Mouse (Mus musculus): ENCODE results near the gene Sdhb. TPM values are rescaled to one million over a fixed set of nuclear protein-coding genes. Genes with fewer than 3 reads are reported as not detected.

Gene Sdhb
- polyA plus RNA-seq, 1 experiment from 2014 or later: 438 TPM

- Histone ChIP-seq H3K9me3 (ENCODE audit: control insufficient read depth, low read length) (no peaks in the 10 kb centered on the region), H3K27ac (ENCODE audit: low read length) (no peak overlapping the region), H3K36me3 (ENCODE audit: control insufficient read depth, insufficient read depth) (peaks cover 14% of the 10 kb centered on the region), H3K9ac (replicated peaks; ENCODE audit: low read depth, low read length) (no peak overlapping the region), H3K4me3 (replicated peaks; ENCODE audit: low read length) (no peak overlapping the region), H3K4me1 (replicated peaks; ENCODE audit: control insufficient read depth, insufficient read depth, low read length) (peaks cover 37% of the 10 kb centered on the region), H3K27me3 (replicated peaks; ENCODE audit: control insufficient read depth, insufficient read depth, low read length) (no peaks in the 10 kb centered on the region), H3K4me2 (ENCODE audit: low read length) (no peak overlapping the region)
- no peak for ATAC-seq
- WGBS: 93% methylated on average over 11 of the region's 11 CpGs
Measured at GRCm38 (mm10) chr4:141014856-141015255, 53.9 kb downstream of the Sdhb start.

GRCm38 (mm10) chr4:141015356-141015755 lies 54.4 kb downstream of the Sdhb start:
- H3K9me3 ChIP-seq (ENCODE audit: control insufficient read depth, low read length): no peaks in the 10 kb centered on the region
- no peaks in the 10 kb centered on the region for H3K27me3 ChIP-seq (replicated peaks; ENCODE audit: control insufficient read depth, insufficient read depth, low read length)
- ATAC-seq: no peak
- WGBS: 65% methylated on average over 7 of the region's 7 CpGs
- no peak overlapping the region for H3K4me2 ChIP-seq (ENCODE audit: low read length)
- H3K4me3 ChIP-seq (replicated peaks; ENCODE audit: low read length): no peak overlapping the region
- H3K9ac ChIP-seq (replicated peaks; ENCODE audit: low read depth, low read length): no peak overlapping the region
- no peak overlapping the region for H3K27ac ChIP-seq (ENCODE audit: low read length)
- H3K4me1 ChIP-seq (replicated peaks; ENCODE audit: control insufficient read depth, insufficient read depth, low read length): peaks cover 37% of the 10 kb centered on the region
- H3K36me3 ChIP-seq (ENCODE audit: control insufficient read depth, insufficient read depth): peaks cover 14% of the 10 kb centered on the region

- WGBS: 82% methylated on average over 9 of the region's 9 CpGs
- H3K27me3 ChIP-seq (replicated peaks; ENCODE audit: control insufficient read depth, insufficient read depth, low read length): no peaks in the 10 kb centered on the region
- ATAC-seq: no peak
- peaks cover 14% of the 10 kb centered on the region for H3K36me3 ChIP-seq (ENCODE audit: control insufficient read depth, insufficient read depth)
- peaks cover 45% of the 10 kb centered on the region for H3K4me1 ChIP-seq (replicated peaks; ENCODE audit: control insufficient read depth, insufficient read depth, low read length)
- no peak overlapping the region for H3K9ac ChIP-seq (replicated peaks; ENCODE audit: low read depth, low read length)
- no peak overlapping the region for H3K27ac ChIP-seq (ENCODE audit: low read length)
- no peaks in the 10 kb centered on the region for H3K9me3 ChIP-seq (ENCODE audit: control insufficient read depth, low read length)
- H3K4me3 ChIP-seq (replicated peaks; ENCODE audit: low read length): no peak overlapping the region
- H3K4me2 ChIP-seq (ENCODE audit: low read length): no peak overlapping the region
Measured at GRCm38 (mm10) chr4:141016311-141016710, 55.3 kb downstream of the Sdhb start.

GRCm38 (mm10) chr4:141017657-141018436 lies 56.8 kb downstream of the Sdhb start:
- WGBS: 76% methylated on average over 29 of the region's 29 CpGs
- Histone ChIP-seq H3K9me3 (ENCODE audit: control insufficient read depth, low read length) (no peaks in the 10 kb centered on the region), H3K4me2 (ENCODE audit: low read length) (no peak overlapping the region), H3K36me3 (ENCODE audit: control insufficient read depth, insufficient read depth) (peaks cover 14% of the 10 kb centered on the region), H3K4me1 (replicated peaks; ENCODE audit: control insufficient read depth, insufficient read depth, low read length) (peaks cover 39% of the 10 kb centered on the region), H3K27ac (ENCODE audit: low read length) (no peak overlapping the region), H3K4me3 (replicated peaks; ENCODE audit: low read length) (no peak overlapping the region), H3K9ac (replicated peaks; ENCODE audit: low read depth, low read length) (no peak overlapping the region), H3K27me3 (replicated peaks; ENCODE audit: control insufficient read depth, insufficient read depth, low read length) (no peaks in the 10 kb centered on the region)
- no peak for ATAC-seq

GRCm38 (mm10) chr4:141020220-141020619 lies 59.2 kb downstream of the Sdhb start:
- Histone ChIP-seq H3K9ac (replicated peaks; ENCODE audit: low read depth, low read length) (peak overlapping the region; percentile 43; the same call in 1 of the 2 replicates), H3K27me3 (replicated peaks; ENCODE audit: control insufficient read depth, insufficient read depth, low read length) (no peaks in the 10 kb centered on the region), H3K9me3 (ENCODE audit: control insufficient read depth, low read length) (no peaks in the 10 kb centered on the region), H3K4me3 (replicated peaks; ENCODE audit: low read length) (no peak overlapping the region), H3K4me1 (replicated peaks; ENCODE audit: control insufficient read depth, insufficient read depth, low read length) (peaks cover 33% of the 10 kb centered on the region), H3K36me3 (ENCODE audit: control insufficient read depth, insufficient read depth) (peaks cover 4% of the 10 kb centered on the region; the same call in 1 of the 2 replicates), H3K4me2 (ENCODE audit: low read length) (no peak overlapping the region), H3K27ac (ENCODE audit: low read length) (peak overlapping the region; percentile 77)
- ATAC-seq: no peak
- WGBS: 73% methylated on average over 17 of the region's 17 CpGs

GRCm38 (mm10) chr4:141020811-141021613 lies 60.0 kb downstream of the Sdhb start:
- Histone ChIP-seq H3K4me2 (ENCODE audit: low read length) (0 out of 2 replicates have a peak overlapping the region, but pooled peaks have one; percentile 8), H3K36me3 (ENCODE audit: control insufficient read depth, insufficient read depth) (peaks cover under 1% of the 10 kb centered on the region; the same call in 1 of the 2 replicates), H3K4me3 (replicated peaks; ENCODE audit: low read length) (no peak overlapping the region), H3K27ac (ENCODE audit: low read length) (peak overlapping the region; percentile 77), H3K27me3 (replicated peaks; ENCODE audit: control insufficient read depth, insufficient read depth, low read length) (no peaks in the 10 kb centered on the region), H3K4me1 (replicated peaks; ENCODE audit: control insufficient read depth, insufficient read depth, low read length) (peaks cover 33% of the 10 kb centered on the region), H3K9ac (replicated peaks; ENCODE audit: low read depth, low read length) (peak overlapping the region; percentile 43), H3K9me3 (ENCODE audit: control insufficient read depth, low read length) (no peaks in the 10 kb centered on the region)
- ATAC-seq: peak; percentile 72
- 8% methylated on average over 14 of the region's 14 CpGs for WGBS

- 26% methylated on average over 11 of the region's 11 CpGs for WGBS
- peak; percentile 39 for ATAC-seq
- H3K9me3 ChIP-seq (ENCODE audit: control insufficient read depth, low read length): no peaks in the 10 kb centered on the region
- no peak overlapping the region for H3K4me2 ChIP-seq (ENCODE audit: low read length)
- no peak overlapping the region for H3K4me3 ChIP-seq (replicated peaks; ENCODE audit: low read length)
- peak overlapping the region; percentile 33 for H3K9ac ChIP-seq (replicated peaks; ENCODE audit: low read depth, low read length)
- peaks cover 33% of the 10 kb centered on the region for H3K4me1 ChIP-seq (replicated peaks; ENCODE audit: control insufficient read depth, insufficient read depth, low read length)
- H3K27ac ChIP-seq (ENCODE audit: low read length): peak overlapping the region; percentile 77
- H3K36me3 ChIP-seq (ENCODE audit: control insufficient read depth, insufficient read depth): no peaks in the 10 kb centered on the region
- no peaks in the 10 kb centered on the region for H3K27me3 ChIP-seq (replicated peaks; ENCODE audit: control insufficient read depth, insufficient read depth, low read length)
Measured at GRCm38 (mm10) chr4:141021614-141021929, 60.6 kb downstream of the Sdhb start.

- Histone ChIP-seq H3K36me3 (ENCODE audit: control insufficient read depth, insufficient read depth) (no peaks in the 10 kb centered on the region), H3K4me2 (ENCODE audit: low read length) (no peak overlapping the region), H3K4me1 (replicated peaks; ENCODE audit: control insufficient read depth, insufficient read depth, low read length) (peaks cover 32% of the 10 kb centered on the region), H3K27ac (ENCODE audit: low read length) (no peak overlapping the region), H3K4me3 (replicated peaks; ENCODE audit: low read length) (no peak overlapping the region), H3K9me3 (ENCODE audit: control insufficient read depth, low read length) (no peaks in the 10 kb centered on the region), H3K27me3 (replicated peaks; ENCODE audit: control insufficient read depth, insufficient read depth, low read length) (no peaks in the 10 kb centered on the region), H3K9ac (replicated peaks; ENCODE audit: low read depth, low read length) (no peak overlapping the region)
- 71% methylated on average over 9 of the region's 9 CpGs for WGBS
- ATAC-seq: no peak
Measured at GRCm38 (mm10) chr4:141024052-141024451, 63.0 kb downstream of the Sdhb start.

GRCm38 (mm10) chr4:141024992-141025391 lies 64.0 kb downstream of the Sdhb start:
- Histone ChIP-seq H3K4me3 (replicated peaks; ENCODE audit: low read length) (no peak overlapping the region), H3K36me3 (ENCODE audit: control insufficient read depth, insufficient read depth) (no peaks in the 10 kb centered on the region), H3K4me2 (ENCODE audit: low read length) (no peak overlapping the region), H3K4me1 (replicated peaks; ENCODE audit: control insufficient read depth, insufficient read depth, low read length) (peaks cover 23% of the 10 kb centered on the region), H3K9ac (replicated peaks; ENCODE audit: low read depth, low read length) (no peak overlapping the region), H3K27me3 (replicated peaks; ENCODE audit: control insufficient read depth, insufficient read depth, low read length) (no peaks in the 10 kb centered on the region), H3K9me3 (ENCODE audit: control insufficient read depth, low read length) (no peaks in the 10 kb centered on the region), H3K27ac (ENCODE audit: low read length) (no peak overlapping the region)
- no peak for ATAC-seq
- 88% methylated on average over 23 of the region's 27 CpGs for WGBS

Data from forebrain, embryonic 16.5 days (tissue).